Mouse (Mus musculus): ENCODE measurements around the gene Tbc1d22a. TPM values are rescaled to one million over a fixed set of nuclear protein-coding genes. Genes with fewer than 3 reads are reported as not detected.

The Tbc1d22a gene
- polyA plus RNA-seq, 1 experiment from 2014 or later: 15.3 TPM

DNA sequence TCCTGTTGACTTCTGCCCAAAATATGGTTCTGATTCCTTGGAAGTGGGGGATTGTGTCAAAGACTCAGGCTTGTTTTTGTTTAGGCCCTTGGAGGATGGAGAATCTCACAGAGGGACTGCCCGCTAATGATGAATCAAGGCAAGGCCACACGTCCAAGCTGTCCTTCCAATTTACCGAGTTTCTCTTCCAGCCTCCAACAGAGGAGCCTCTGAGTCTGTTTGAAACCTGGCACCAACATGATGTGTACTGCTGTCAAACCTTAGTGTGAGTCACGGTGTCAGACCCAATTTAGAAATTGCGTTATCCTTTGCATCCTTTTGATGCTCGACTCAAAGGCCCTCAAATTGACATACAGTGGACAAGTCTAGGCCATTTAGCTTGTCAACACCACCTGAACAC lies 126.5 kb downstream of the Tbc1d22a start:
- no peak for ATAC-seq

GRCm38 (mm10) chr15:86342637-86343375 lies 128.5 kb downstream of the Tbc1d22a start:
- peak; percentile 37; the same call in 1 of the 2 replicates for ATAC-seq
- Histone ChIP-seq H3K4me3 (ENCODE audit: low read depth, low read length) (no peak overlapping the region), H3K9ac (ENCODE audit: low read depth, low read length) (no peak overlapping the region), H3K4me2 (replicated peaks; ENCODE audit: low read depth) (no peak overlapping the region), H3K27ac (ENCODE audit: low read depth, low read length) (no peak overlapping the region; the same call in 1 of the 2 replicates), H3K36me3 (ENCODE audit: control insufficient read depth, insufficient read depth) (no peaks in the 10 kb centered on the region; the same call in 1 of the 2 replicates), H3K27me3 (replicated peaks; ENCODE audit: control insufficient read depth, insufficient read depth, low read length) (no peaks in the 10 kb centered on the region), H3K9me3 (ENCODE audit: control insufficient read depth) (no peaks in the 10 kb centered on the region), H3K4me1 (replicated peaks; ENCODE audit: control insufficient read depth, insufficient read depth, low read length) (peaks cover 9% of the 10 kb centered on the region; the same call in 1 of the 2 replicates)
- no peak for TF ChIP-seq CTCF (IDR thresholded peaks at IDR 0.05; ENCODE audit: low read depth)
- 47% methylated on average over 8 of the region's 8 CpGs for WGBS

More for the DNA sequence above, 126.5 kb downstream of the Tbc1d22a start:
- Histone ChIP-seq H3K4me1 (replicated peaks; ENCODE audit: control insufficient read depth, insufficient read depth, low read length) (peaks cover 9% of the 10 kb centered on the region; the same call in 1 of the 2 replicates), H3K36me3 (ENCODE audit: control insufficient read depth, insufficient read depth) (no peaks in the 10 kb centered on the region; the same call in 1 of the 2 replicates), H3K4me3 (ENCODE audit: low read depth, low read length) (no peak overlapping the region), H3K4me2 (replicated peaks; ENCODE audit: low read depth) (no peak overlapping the region), H3K9ac (ENCODE audit: low read depth, low read length) (no peak overlapping the region), H3K27me3 (replicated peaks; ENCODE audit: control insufficient read depth, insufficient read depth, low read length) (no peaks in the 10 kb centered on the region), H3K27ac (ENCODE audit: low read depth, low read length) (no peak overlapping the region), H3K9me3 (ENCODE audit: control insufficient read depth) (no peaks in the 10 kb centered on the region)
- whole genome bisulfite sequencing: 86% methylated on average over 6 of the region's 6 CpGs
- no peak for TF ChIP-seq CTCF (IDR thresholded peaks at IDR 0.05; ENCODE audit: low read depth)

- ATAC-seq: no peak
- H3K4me3 ChIP-seq (ENCODE audit: low read depth, low read length): no peak overlapping the region
- H3K4me1 ChIP-seq (replicated peaks; ENCODE audit: control insufficient read depth, insufficient read depth, low read length): peaks cover 9% of the 10 kb centered on the region; the same call in 1 of the 2 replicates
- WGBS: 75% methylated on average over 8 of the region's 8 CpGs
- H3K36me3 ChIP-seq (ENCODE audit: control insufficient read depth, insufficient read depth): no peaks in the 10 kb centered on the region; the same call in 1 of the 2 replicates
- TF ChIP-seq CTCF (IDR thresholded peaks at IDR 0.05; ENCODE audit: low read depth): no peak
- no peaks in the 10 kb centered on the region for H3K9me3 ChIP-seq (ENCODE audit: control insufficient read depth)
- no peak overlapping the region for H3K9ac ChIP-seq (ENCODE audit: low read depth, low read length)
- no peaks in the 10 kb centered on the region for H3K27me3 ChIP-seq (replicated peaks; ENCODE audit: control insufficient read depth, insufficient read depth, low read length)
- no peak overlapping the region for H3K4me2 ChIP-seq (replicated peaks; ENCODE audit: low read depth)
- no peak overlapping the region for H3K27ac ChIP-seq (ENCODE audit: low read depth, low read length)
These were observed 130.7 kb downstream of the Tbc1d22a start for GRCm38 (mm10) chr15:86344906-86345331.

DNA sequence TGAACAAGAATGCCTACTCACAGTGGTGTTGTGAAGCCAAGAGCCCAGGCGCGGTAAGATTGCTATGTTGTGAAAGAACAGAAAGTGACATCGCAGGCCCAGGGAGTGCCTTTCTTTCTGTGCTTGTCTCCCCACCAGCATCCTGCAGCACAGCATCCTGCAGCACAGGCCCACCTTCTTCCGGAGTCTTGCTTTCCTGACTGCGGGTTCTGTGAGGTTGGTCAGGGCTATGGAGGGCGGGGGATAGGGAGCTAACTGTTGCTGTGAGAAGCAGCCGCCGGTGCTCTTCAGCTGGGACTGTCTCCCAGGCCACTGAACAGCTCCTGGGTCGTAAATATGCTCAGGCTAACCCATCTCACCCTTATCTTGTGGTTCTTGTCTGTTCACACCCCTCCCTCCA lies 131.6 kb downstream of the Tbc1d22a start:
- no peaks in the 10 kb centered on the region; the same call in 1 of the 2 replicates for H3K36me3 ChIP-seq (ENCODE audit: control insufficient read depth, insufficient read depth)
- peaks cover 9% of the 10 kb centered on the region; the same call in 1 of the 2 replicates for H3K4me1 ChIP-seq (replicated peaks; ENCODE audit: control insufficient read depth, insufficient read depth, low read length)
- 58% methylated on average over 9 of the region's 9 CpGs for WGBS
- H3K27me3 ChIP-seq (replicated peaks; ENCODE audit: control insufficient read depth, insufficient read depth, low read length): no peaks in the 10 kb centered on the region
- no peak for TF ChIP-seq CTCF (IDR thresholded peaks at IDR 0.05; ENCODE audit: low read depth)
- H3K27ac ChIP-seq (ENCODE audit: low read depth, low read length): no peak overlapping the region
- H3K9me3 ChIP-seq (ENCODE audit: control insufficient read depth): no peaks in the 10 kb centered on the region
- H3K9ac ChIP-seq (ENCODE audit: low read depth, low read length): no peak overlapping the region
- no peak for ATAC-seq
- no peak overlapping the region for H3K4me3 ChIP-seq (ENCODE audit: low read depth, low read length)
- H3K4me2 ChIP-seq (replicated peaks; ENCODE audit: low read depth): no peak overlapping the region

GRCm38 (mm10) chr15:86346606-86347005 lies 132.3 kb downstream of the Tbc1d22a start:
- no peak overlapping the region for H3K9ac ChIP-seq (ENCODE audit: low read depth, low read length)
- ATAC-seq: no peak
- H3K27ac ChIP-seq (ENCODE audit: low read depth, low read length): no peak overlapping the region
- no peaks in the 10 kb centered on the region for H3K9me3 ChIP-seq (ENCODE audit: control insufficient read depth)
- H3K4me2 ChIP-seq (replicated peaks; ENCODE audit: low read depth): no peak overlapping the region
- TF ChIP-seq CTCF (IDR thresholded peaks at IDR 0.05; ENCODE audit: low read depth): no peak
- H3K27me3 ChIP-seq (replicated peaks; ENCODE audit: control insufficient read depth, insufficient read depth, low read length): no peaks in the 10 kb centered on the region
- peaks cover 9% of the 10 kb centered on the region; the same call in 1 of the 2 replicates for H3K4me1 ChIP-seq (replicated peaks; ENCODE audit: control insufficient read depth, insufficient read depth, low read length)
- WGBS: 82% methylated on average over 3 of the region's 3 CpGs
- peaks cover 2% of the 10 kb centered on the region; the same call in 1 of the 2 replicates for H3K36me3 ChIP-seq (ENCODE audit: control insufficient read depth, insufficient read depth)
- no peak overlapping the region for H3K4me3 ChIP-seq (ENCODE audit: low read depth, low read length)

DNA sequence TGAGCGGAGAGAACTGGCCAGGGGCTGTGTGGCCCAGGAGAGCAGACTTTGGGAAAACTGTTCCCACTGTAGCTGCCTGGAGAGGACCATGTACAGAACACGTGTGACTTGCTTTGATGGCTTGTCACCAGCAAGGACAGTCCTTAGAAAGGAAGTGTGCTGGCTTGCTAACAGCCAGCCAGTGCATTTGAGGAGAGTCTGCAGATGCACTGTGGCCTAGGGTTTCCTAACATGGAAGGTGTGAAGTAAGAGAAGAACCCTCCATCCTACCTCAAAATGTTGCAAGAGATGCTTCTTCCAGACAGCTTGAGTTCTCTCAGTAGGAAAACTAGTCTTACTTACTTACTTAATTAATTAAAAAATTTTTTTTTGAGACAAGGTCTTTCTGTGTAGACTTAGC lies 140.7 kb downstream of the Tbc1d22a start:
- Histone ChIP-seq H3K9me3 (ENCODE audit: control insufficient read depth) (no peaks in the 10 kb centered on the region), H3K27ac (ENCODE audit: low read depth, low read length) (no peak overlapping the region), H3K9ac (ENCODE audit: low read depth, low read length) (no peak overlapping the region), H3K36me3 (ENCODE audit: control insufficient read depth, insufficient read depth) (peaks cover 8% of the 10 kb centered on the region; the same call in 1 of the 2 replicates), H3K4me1 (replicated peaks; ENCODE audit: control insufficient read depth, insufficient read depth, low read length) (no peaks in the 10 kb centered on the region), H3K4me3 (ENCODE audit: low read depth, low read length) (no peak overlapping the region), H3K4me2 (replicated peaks; ENCODE audit: low read depth) (no peak overlapping the region), H3K27me3 (replicated peaks; ENCODE audit: control insufficient read depth, insufficient read depth, low read length) (no peaks in the 10 kb centered on the region)
- no peak for ATAC-seq
- no peak for TF ChIP-seq CTCF (IDR thresholded peaks at IDR 0.05; ENCODE audit: low read depth)
- 76% methylated on average over 2 of the region's 2 CpGs for WGBS

Measured in intestine, postnatal 0 days (tissue).